ENCODE assay signal across 8 mouse cellular contexts in genomic region chr3:131302452-131303319, GRCm38 (mm10). TPM values are rescaled to one million over a fixed set of nuclear protein-coding genes. Genes with fewer than 3 reads are reported as not detected.
DNase-seq lines count a peak whose midpoint lies in the region; ATAC-seq and TF ChIP-seq lines count a peak whose summit lies in the region.

TSS of gene Cyp2u1 (minus strand) at chr3:131303227.

- H3K27ac ChIP-seq in MEL (ENCODE audit: control insufficient read depth, low read depth, low read length), result peak within 1 kb of the TSS; percentile 67
- H3K27ac ChIP-seq in lung, embryonic 15.5 days, result peak within 1 kb of the TSS; percentile 43; the same call in 1 of the 2 replicates
- peak within 1 kb of the TSS; percentile 72 for H3K27ac ChIP-seq in olfactory bulb, adult 2 months (ENCODE audit: insufficient read depth, low read depth, low read length)

- H3K4me2 ChIP-seq in lung, embryonic 15.5 days, result peak within 1 kb of the TSS; percentile 98

- H3K36me3 ChIP-seq in MEL (ENCODE audit: control insufficient read depth in 1 of 2, insufficient read depth in 2 of 2, low read length in 2 of 2), result peaks cover 0 to 3% of the 10 kb centered on the region in 2 experiments; a peak in 2 of 4 replicates
- H3K36me3 ChIP-seq in lung, embryonic 15.5 days, result no peaks in the 10 kb centered on the region

- peak; percentile 77 to 83; a peak in 2 of 4 replicates for TF ChIP-seq POLR2A in MEL (IDR thresholded peaks at IDR 0.05; ENCODE audit: control insufficient read depth in 1 of 2, insufficient read depth in 1 of 2, low read depth in 1 of 2, low read length in 2 of 2, poor library complexity in 1 of 2)
- peak; percentile 85 for TF ChIP-seq POLR2A in olfactory bulb, adult 2 months (IDR thresholded peaks at IDR 0.05; ENCODE audit: insufficient read depth, low read depth, low read length)

- TF ChIP-seq CTCF in MEL (IDR thresholded peaks at IDR 0.05 in 2 of 3, conservative IDR thresholded peaks at IDR 0.05 in 1 of 3; ENCODE audit: control insufficient read depth in 1 of 3, insufficient read depth in 1 of 3, low read depth in 2 of 3, low read length in 3 of 3, poor library complexity in 1 of 3, severe bottlenecking in 1 of 3), result no peak
- no peak for TF ChIP-seq CTCF in olfactory bulb, adult 2 months (IDR thresholded peaks at IDR 0.05; ENCODE audit: insufficient read depth, low read depth, low read length)

- no peak for TF ChIP-seq RAD21 in MEL (IDR thresholded peaks at IDR 0.05; ENCODE audit: low read depth, low read length)

- peak within 1 kb of the TSS; percentile 91 to 97 for H3K4me3 ChIP-seq in MEL (ENCODE audit: control insufficient read depth in 1 of 2, insufficient read depth in 1 of 2, low read depth in 2 of 2, low read length in 2 of 2)
- peak within 1 kb of the TSS; percentile 74 for H3K4me3 ChIP-seq in lung, embryonic 15.5 days
- peak within 1 kb of the TSS; percentile 91 for H3K4me3 ChIP-seq in olfactory bulb, adult 2 months (ENCODE audit: insufficient read depth, low read depth, low read length)

- H3K4me1 ChIP-seq in MEL (ENCODE audit: control insufficient read depth in 1 of 2, insufficient read depth in 2 of 2, low read length in 2 of 2), result peaks cover 2% of the 10 kb centered on the region in 2 experiments; a peak in 1 of 4 replicates
- peaks cover 7% of the 10 kb centered on the region; the same call in 1 of the 2 replicates for H3K4me1 ChIP-seq in lung, embryonic 15.5 days
- peaks cover 9% of the 10 kb centered on the region for H3K4me1 ChIP-seq in olfactory bulb, adult 2 months (ENCODE audit: control insufficient read depth, insufficient read depth, low read length)

- H3K79me2 ChIP-seq in MEL (ENCODE audit: control insufficient read depth, insufficient read depth, low read length, poor library complexity), result peaks cover 5% of the 10 kb centered on the region; the same call in 1 of the 2 replicates

- WGBS in lung, embryonic 15.5 days, result under 1% methylated on average over 71 of the region's 71 CpGs
- under 1% methylated on average over 71 of the region's 71 CpGs for WGBS in olfactory bulb, adult 2 months

- H3K27me3 ChIP-seq in MEL (ENCODE audit: control insufficient read depth in 1 of 2, insufficient read depth in 2 of 2, low read length in 2 of 2), result no peaks in the 10 kb centered on the region
- no peaks in the 10 kb centered on the region for H3K27me3 ChIP-seq in lung, embryonic 15.5 days

- no peaks in the 10 kb centered on the region for H3K9me3 ChIP-seq in MEL (replicated peaks; ENCODE audit: insufficient read depth, low read length)
- H3K9me3 ChIP-seq in lung, embryonic 15.5 days, result no peaks in the 10 kb centered on the region

- peak; percentile 98 to 99 for ATAC-seq in hematopoietic stem cell, adult 5-6 weeks (replicated peaks in 1 of 2; ENCODE audit: insufficient read depth in 1 of 2, low FRiP score in 2 of 2, low TSS enrichment in 1 of 2, low read depth in 1 of 2, poor library complexity in 2 of 2, severe bottlenecking in 2 of 2)
- ATAC-seq in lung, embryonic 15.5 days (ENCODE audit: borderline replicate concordance, extremely low read depth, low FRiP score, low TSS enrichment), result peak; percentile 95

- peak; percentile 96 for DNase-seq in MEL (ENCODE audit: low read depth, low spot score)
- peak; percentile 94 to 97 for DNase-seq in cerebellum, adult 18-20 months
- DNase-seq in forelimb bud, embryonic 11.5 days (ENCODE audit: low read depth, low spot score), result peak; percentile 90
- DNase-seq in layer of hippocampus, adult 9-10 months (ENCODE audit: low spot score), result peak; percentile 80
- peak; percentile 85 for DNase-seq in thymus, adult 18-20 months

- peak within 1 kb of the TSS; percentile 87 for H3K9ac ChIP-seq in MEL (ENCODE audit: control insufficient read depth, low read depth, low read length, poor library complexity, severe bottlenecking)
- H3K9ac ChIP-seq in lung, embryonic 15.5 days, result peak within 1 kb of the TSS; percentile 54

- no peak for TF ChIP-seq EP300 in MEL (IDR thresholded peaks at IDR 0.05; ENCODE audit: low read depth in 1 of 2, low read length in 2 of 2)

TF ChIP-seq in MEL, 35 proteins besides CTCF, POLR2A, EP300 and RAD21:
- no peak for TF ChIP-seq CHD1 (IDR thresholded peaks at IDR 0.05; ENCODE audit: low read depth, low read length)
- no peak for TF ChIP-seq ZNF384 (IDR thresholded peaks at IDR 0.05; ENCODE audit: low read depth, low read length)
- TF ChIP-seq ELF1 (IDR thresholded peaks at IDR 0.05; ENCODE audit: low read depth, low read length), result peak; percentile 80
- no peak; the same call in 1 of the 2 replicates for TF ChIP-seq MAFK (IDR thresholded peaks at IDR 0.05; ENCODE audit: borderline replicate concordance, low read depth, low read length)
- TF ChIP-seq TCF12 (IDR thresholded peaks at IDR 0.05; ENCODE audit: low read depth, low read length), result peak; percentile 36
- TF ChIP-seq NRF1 (IDR thresholded peaks at IDR 0.05; ENCODE audit: insufficient read depth, low read depth, low read length, poor library complexity, severe bottlenecking), result 0 out of 2 replicates have a peak, but pooled peaks have one; percentile 25
- peak; percentile 34; the same call in 1 of the 2 replicates for TF ChIP-seq MXI1 (IDR thresholded peaks at IDR 0.05; ENCODE audit: low read depth, low read length)
- TF ChIP-seq TBP (IDR thresholded peaks at IDR 0.05; ENCODE audit: low read depth, low read length), result peak; percentile 85; the same call in 1 of the 2 replicates
- no peak for TF ChIP-seq SMC3 (IDR thresholded peaks at IDR 0.05; ENCODE audit: low read depth, low read length)
- TF ChIP-seq ETS1 (IDR thresholded peaks at IDR 0.05; ENCODE audit: low read depth, low read length), result 0 out of 2 replicates have a peak, but pooled peaks have one; percentile 48
- no peak for TF ChIP-seq ZKSCAN1 (IDR thresholded peaks at IDR 0.05; ENCODE audit: low read depth, low read length)
- no peak for TF ChIP-seq GATA1 (IDR thresholded peaks at IDR 0.05; ENCODE audit: low read depth, low read length)
- TF ChIP-seq MEF2A (IDR thresholded peaks at IDR 0.05; ENCODE audit: extremely low read depth, insufficient replicate concordance, low read depth, low read length, poor library complexity, severe bottlenecking), result no peak
- peak; percentile 65 for TF ChIP-seq CHD2 (IDR thresholded peaks at IDR 0.05; ENCODE audit: low read length)
- no peak; the same call in 1 of the 2 replicates for TF ChIP-seq BHLHE40 (IDR thresholded peaks at IDR 0.05; ENCODE audit: borderline replicate concordance, low read depth, low read length)
- TF ChIP-seq MYB (IDR thresholded peaks at IDR 0.05; ENCODE audit: low read depth, low read length), result no peak
- TF ChIP-seq RCOR1 (IDR thresholded peaks at IDR 0.05; ENCODE audit: low read depth, low read length), result no peak
- TF ChIP-seq JUND (IDR thresholded peaks at IDR 0.05; ENCODE audit: low read depth, low read length), result no peak
- TF ChIP-seq KAT2A (conservative IDR thresholded peaks at IDR 0.05; ENCODE audit: low read depth, low read length), result peak; percentile 35; the same call in 1 of the 2 replicates
- no peak for TF ChIP-seq TAL1 (IDR thresholded peaks at IDR 0.05; ENCODE audit: low read length)
- no peak; the same call in none of the 2 replicates for TF ChIP-seq SIN3A (IDR thresholded peaks at IDR 0.05; ENCODE audit: low read length)
- peak; percentile 69 for TF ChIP-seq HCFC1 (IDR thresholded peaks at IDR 0.05; ENCODE audit: low read depth, low read length)
- no peak for TF ChIP-seq POLR2AphosphoS5 (IDR thresholded peaks at IDR 0.05; ENCODE audit: borderline replicate concordance, low read depth, low read length)
- TF ChIP-seq NELFE (IDR thresholded peaks at IDR 0.05; ENCODE audit: low read depth, low read length), result peak; percentile 56; the same call in 1 of the 2 replicates
- TF ChIP-seq USF1 (IDR thresholded peaks at IDR 0.05; ENCODE audit: low read depth, low read length), result peak; percentile 51; the same call in 1 of the 2 replicates
- peak; percentile 32; the same call in 1 of the 2 replicates for TF ChIP-seq MAX (IDR thresholded peaks at IDR 0.05; ENCODE audit: low read length)
- no peak; the same call in 1 of the 2 replicates for TF ChIP-seq ZMIZ1 (IDR thresholded peaks at IDR 0.05; ENCODE audit: low read depth, low read length)
- TF ChIP-seq ZC3H11A (IDR thresholded peaks at IDR 0.05; ENCODE audit: low read depth, low read length), result no peak
- TF ChIP-seq E2F4 (IDR thresholded peaks at IDR 0.05; ENCODE audit: borderline replicate concordance, low read depth, low read length), result no peak
- peak; percentile 54; the same call in 1 of the 2 replicates for TF ChIP-seq MYC (IDR thresholded peaks at IDR 0.05; ENCODE audit: low read depth, low read length)
- TF ChIP-seq GABPA (IDR thresholded peaks at IDR 0.05; ENCODE audit: low read depth, low read length), result no peak
- TF ChIP-seq POLR2AphosphoS2 (IDR thresholded peaks at IDR 0.05; ENCODE audit: low read length), result peak; percentile 63
- TF ChIP-seq USF2 (IDR thresholded peaks at IDR 0.05; ENCODE audit: borderline replicate concordance in 1 of 2, insufficient read depth in 1 of 2, low read depth in 1 of 2, low read length in 2 of 2), result no peak
- TF ChIP-seq MAZ (IDR thresholded peaks at IDR 0.05; ENCODE audit: low read depth, low read length), result no peak
- TF ChIP-seq UBTF (IDR thresholded peaks at IDR 0.05; ENCODE audit: borderline replicate concordance, insufficient read depth, low read depth, low read length), result no peak

RNA-seq across cellular contexts. Expression of gene Cyp2u1, which starts in this region (rescaled TPM):
- total RNA-seq in MEL (2012; rRNA removed), result 3.5 and 4.5 TPM in 2 replicates
- polyA plus RNA-seq in MEL (2012; ENCODE audit: insufficient read depth in 1 of 2, insufficient read length in 2 of 2, low read depth in 1 of 2, low replicate concordance in 2 of 2, missing spikeins in 1 of 2), result 1 to 10 TPM in 1 of 2 experiments, not detected in 1; 3.6 TPM
- total RNA-seq in hematopoietic stem cell, adult 5-6 weeks (2017), result 1.1 and 1.9 TPM in 2 replicates
- polyA plus RNA-seq in lung, embryonic 15.5 days (2015; fragmentation: Nextera tagmentation; extraction: Ambion mirVana), result 2.2 and 2.5 TPM in 2 replicates
- not detected in 2 replicates for polyA plus RNA-seq in olfactory bulb, adult 2 months (2012; ENCODE audit: insufficient read depth, insufficient read length, low replicate concordance, missing spikeins)

Comparison
In these comparisons a context has a peak if more than half of its experiments do, and no peak if none do; other contexts are left out.
1. Peak in every context shown above with its lines: DNase-seq, ATAC-seq, H3K4me3 ChIP-seq and H3K27ac ChIP-seq.